Mouse (Mus musculus): ENCODE measurements around the gene Mc1r.

The Mc1r gene

DNA sequence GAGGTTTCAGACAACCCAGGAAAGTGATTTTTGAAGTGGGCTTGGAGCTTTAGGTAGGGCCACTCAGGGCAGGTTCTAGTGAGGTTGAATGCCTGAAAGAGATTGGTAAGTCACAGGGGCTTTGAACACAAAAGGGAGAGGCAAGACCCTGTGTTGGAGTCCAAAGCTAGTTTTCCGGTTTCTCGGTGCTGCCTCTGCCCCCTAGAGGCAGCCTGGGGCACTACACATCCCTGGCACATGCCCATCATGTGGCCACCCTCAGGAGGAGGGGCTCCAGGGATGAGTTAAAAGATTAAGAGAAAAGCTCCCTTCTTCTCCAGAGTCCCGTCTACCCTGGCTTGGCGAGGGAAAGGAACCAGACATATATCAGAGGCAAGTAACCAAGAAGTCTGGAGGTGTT, at the start of gene Mc1r:
Gene Mc1r, plus strand, starts transcription at position 322 of the 400 bp plus-strand sequence.
- DNase-seq (ENCODE audit: low spot score) = peak; percentile 75

DNA sequence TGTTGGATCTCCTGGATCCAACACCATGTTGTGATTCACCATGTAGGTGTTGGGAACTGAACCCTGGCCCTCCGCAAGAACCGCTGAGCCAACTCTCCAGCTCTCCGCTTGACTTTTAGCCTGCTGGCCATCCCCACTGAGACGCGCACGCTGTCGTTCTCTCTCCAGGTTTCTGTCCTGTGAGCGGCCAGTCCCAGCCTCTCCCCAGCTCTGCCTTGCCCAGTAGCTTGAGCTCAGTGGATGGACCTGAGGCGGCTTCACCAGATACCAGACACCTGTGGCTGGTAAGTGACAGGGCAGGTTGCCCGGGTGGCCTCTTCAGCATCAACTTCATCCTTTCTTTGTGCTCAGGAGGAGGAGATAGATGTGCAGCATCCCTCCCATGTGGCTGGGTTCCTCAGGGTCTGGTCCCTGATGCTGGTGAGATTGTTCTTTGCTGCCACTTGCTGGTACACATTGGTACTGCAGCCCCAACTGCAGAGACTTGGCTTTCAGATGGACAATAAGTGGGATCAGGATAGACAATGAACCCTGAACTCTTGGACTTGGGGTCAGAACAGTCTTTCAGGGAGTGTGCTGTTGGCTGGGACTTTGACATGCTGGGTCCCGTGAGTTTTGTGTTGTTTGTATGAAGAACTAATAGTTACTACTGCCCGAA, 45.7 kb upstream of the Mc1r start:
- DNase-seq (ENCODE audit: low spot score) = peak; percentile 91

DNA sequence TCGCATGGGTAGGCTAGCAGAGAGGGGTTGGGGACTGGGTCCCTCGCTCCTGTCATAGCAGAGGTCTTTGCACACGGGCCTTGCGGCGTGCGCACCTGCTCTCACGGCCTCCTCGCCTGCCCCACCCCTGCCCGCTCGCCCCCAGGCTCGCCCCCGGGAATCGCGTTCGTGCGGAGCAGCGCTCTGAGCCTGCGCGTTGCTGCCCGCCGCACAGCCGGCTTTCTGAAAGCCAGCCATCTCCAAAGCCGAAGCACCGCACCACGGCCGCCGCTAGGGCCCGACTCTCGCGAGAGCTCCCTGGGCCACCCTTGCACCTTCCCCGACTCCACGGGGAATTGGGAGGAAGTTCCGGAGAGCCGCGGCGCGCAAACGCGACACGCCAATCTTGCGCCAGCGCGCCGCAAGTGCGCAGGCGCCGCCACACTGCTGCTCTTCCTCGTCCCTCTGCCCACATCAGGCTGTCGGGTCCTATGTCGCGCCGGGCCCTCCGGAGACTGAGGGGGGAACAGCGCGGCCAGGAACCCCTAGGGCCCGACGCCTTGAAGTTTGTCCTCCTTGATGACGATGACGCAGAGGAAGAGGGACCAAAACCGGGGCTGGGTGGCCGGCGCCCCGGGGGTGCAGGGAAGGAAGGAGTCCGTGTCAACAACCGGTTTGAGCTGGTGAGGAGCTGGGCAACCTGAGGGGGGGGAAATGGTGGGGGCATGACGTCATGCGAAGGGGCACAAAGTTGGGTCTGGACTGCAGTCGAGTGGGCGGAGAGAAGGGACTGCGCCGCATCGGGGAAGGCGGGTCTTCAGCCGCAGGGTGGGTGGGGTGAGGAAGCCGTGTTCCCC, 33.3 kb upstream of the Mc1r start, which contains the start of gene Tcf25:
Gene Tcf25, plus strand, starts transcription at position 351 of the 836 bp plus-strand sequence.
- peak; percentile 95 for DNase-seq (ENCODE audit: low spot score)

DNA sequence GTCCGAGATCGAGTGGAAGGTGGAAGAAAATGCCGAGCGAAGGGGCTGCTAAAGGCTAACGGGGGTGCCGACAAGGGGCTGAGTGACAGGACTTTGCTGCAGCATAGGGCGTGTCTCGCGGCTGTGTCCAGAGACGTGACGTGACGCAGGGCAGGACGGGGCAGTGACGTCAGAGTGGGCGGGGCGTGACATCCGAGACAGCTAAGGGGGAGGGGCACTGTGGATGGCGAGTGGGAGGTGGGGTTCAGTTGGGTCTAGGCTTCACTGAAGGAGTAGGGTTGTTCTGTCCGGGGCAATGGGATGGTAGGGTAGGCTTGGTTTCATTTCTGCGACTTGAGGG, 32.7 kb upstream of the Mc1r start:
- DNase-seq (ENCODE audit: low spot score) = peak; percentile 97

DNA sequence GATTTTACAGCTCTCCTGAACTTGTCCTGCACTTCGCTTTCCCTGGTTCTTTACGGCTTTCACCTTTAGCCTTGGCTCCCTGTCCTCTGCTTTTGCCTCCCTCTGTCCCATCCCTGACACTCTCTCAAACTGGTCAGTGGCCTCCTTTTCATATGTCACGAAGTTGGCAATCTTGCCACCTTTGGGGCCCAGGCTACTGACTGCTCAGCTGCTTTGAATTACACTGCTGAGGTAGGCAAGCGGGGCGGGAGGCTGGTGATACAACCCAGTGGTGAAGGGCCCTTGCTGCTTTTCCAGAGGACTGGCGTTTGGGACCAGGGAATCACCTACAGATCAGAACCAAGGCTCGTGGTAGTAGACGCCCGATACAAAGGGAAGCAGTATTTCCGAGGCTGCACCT, 31.2 kb upstream of the Mc1r start:
- no peak for DNase-seq (ENCODE audit: low spot score)

DNA sequence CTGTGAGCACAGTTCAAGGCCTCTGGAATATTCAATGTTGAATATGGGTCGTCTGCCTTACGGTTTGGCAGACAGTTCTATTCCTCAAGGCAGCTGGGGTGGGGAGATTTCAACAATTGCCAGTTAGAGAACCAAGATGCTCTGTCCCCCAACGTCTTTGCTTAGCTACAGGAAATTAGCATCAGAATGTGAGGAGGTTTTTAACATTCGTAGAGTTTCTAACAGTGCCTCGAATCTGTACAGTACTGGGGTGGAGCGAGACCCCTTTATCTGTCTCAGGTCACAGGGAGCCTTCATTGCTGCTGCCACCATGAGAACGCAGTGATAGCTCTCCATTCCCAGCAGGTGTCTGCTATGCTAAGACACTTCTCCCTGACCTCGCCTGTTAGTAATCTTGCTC, 30.8 kb upstream of the Mc1r start:
- DNase-seq (ENCODE audit: low spot score) = no peak

DNA sequence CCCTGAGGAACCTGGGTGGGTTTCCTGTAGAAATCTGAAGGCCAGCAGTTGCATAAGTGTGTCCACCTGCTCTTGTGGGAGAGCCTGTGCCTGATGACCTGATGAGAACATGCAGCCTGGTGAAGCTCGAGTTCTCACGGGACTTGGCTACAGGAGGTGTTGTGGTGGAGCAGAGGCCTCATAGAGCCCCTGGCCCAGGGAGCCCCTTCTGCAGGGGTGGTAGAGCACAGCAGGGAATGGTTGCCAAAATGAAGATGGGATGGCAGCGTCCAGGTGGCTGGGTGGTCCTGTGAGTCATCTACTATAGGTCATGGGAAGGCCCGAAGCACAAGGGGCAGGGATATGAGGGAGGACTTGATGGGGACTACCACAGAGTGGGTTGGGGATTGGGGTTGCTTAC, 25.2 kb upstream of the Mc1r start:
- DNase-seq (ENCODE audit: low spot score) = no peak

DNA sequence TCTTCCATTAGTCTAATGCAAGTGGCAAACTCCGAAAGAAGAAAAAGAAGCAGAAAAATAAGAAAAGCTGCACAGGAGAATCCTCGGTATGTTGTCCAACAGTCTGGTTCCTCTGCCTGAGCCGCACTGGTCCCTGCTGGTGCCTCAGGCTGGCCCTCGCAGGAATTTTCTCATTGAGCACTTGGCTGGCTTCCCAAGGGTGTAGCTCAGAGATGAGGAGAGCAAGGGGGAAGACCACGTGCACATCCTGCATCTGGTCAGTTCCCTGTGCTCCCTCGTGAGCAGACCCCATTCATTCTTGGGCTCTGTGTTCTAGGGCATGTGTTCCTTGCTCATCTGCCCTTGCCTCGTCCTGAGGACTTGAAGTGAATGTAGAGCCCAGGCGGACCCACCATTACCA, 24.4 kb upstream of the Mc1r start:
- no peak for DNase-seq (ENCODE audit: low spot score)

DNA sequence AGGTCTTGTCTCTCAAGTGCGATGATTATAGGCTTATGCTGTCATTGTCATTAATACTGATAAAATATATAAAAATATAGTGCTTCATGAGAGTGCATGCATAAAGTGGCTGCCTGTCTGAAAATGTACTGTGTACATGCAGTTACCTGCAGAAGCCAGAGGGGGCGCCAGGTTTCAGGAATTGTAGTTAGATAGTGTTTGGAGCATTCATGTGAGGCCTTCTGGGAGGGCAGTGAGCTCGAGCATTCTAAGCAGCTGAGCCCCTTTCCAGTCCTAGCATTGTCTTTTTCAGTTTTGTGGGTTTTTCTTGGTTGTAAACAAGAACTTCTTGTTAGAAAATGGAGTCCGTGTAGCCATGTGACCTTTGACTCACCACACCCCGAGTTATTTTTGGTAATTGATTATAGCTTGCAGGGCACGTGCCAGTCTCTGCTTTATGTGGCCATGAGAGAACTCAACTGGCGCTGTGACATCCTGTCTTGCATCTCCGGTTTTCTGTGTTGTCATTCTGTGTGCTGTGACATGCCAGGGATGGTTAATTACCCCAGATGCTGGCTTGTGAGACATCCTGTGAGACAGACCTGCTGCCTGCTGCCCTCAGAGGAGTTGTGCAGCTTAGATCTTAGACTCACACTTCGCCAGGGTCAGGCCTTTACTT, 21.9 kb upstream of the Mc1r start:
- DNase-seq (ENCODE audit: low spot score) = no peak

DNA sequence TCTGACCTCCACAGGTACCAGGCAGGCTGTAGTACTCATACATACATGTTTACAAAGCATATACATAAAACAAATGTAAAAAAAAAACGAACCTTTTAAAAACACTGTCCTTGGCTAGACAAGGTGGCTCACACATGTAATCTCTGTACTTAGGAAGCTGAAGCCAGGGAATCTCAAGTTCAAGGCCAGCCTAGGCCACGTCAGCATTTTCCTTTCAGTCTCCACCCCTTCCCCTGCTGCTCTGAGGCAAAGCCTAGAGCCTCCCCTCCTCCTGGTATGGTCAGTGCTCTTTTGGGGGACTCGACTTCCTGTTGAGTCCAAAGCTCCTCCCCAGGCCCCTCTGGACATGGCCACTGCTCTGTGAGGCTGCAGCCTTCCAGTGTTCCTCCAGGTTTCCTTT, 19.9 kb upstream of the Mc1r start:
- no peak for DNase-seq (ENCODE audit: low spot score)

DNA sequence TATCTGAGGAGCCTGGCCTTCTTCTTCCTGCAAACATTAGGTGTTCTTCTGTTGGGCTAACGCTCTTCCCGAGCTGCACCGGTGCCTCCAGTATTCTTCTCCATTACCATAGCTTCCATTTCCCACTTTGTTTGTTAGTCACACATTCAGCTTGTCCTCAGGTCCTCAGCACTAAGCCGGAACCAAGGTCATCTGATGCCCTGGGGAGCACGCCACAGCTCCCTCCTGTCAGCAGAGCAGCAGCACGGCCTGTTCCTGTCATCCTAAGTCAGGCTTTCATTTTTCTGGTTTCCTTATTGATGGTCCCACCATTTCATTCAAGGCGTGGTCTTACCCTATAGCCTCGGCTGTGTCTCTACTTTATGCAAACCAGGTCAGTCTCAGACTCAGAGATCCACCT, 19.1 kb upstream of the Mc1r start:
- no peak for DNase-seq (ENCODE audit: low spot score)

DNA sequence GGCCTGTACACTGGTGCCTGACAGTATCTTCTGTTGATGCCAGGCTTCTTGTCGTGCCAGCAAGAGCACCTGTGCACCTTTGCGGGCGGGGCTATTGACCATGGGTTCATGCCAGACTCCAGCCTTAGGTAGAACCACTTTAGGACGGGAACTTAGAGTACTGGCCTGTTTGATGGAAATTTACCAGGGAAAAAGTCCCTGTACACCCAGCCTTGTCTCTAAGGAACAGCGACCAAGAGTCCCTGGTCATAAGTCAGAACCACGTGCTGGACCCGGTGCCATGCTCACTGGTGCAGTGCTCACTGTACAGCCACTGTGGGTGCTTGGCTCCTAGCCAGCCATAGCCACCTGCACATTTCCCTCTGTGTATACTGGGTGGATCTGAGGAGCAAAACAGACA, 17.9 kb upstream of the Mc1r start:
- no peak for DNase-seq (ENCODE audit: low spot score)

DNA sequence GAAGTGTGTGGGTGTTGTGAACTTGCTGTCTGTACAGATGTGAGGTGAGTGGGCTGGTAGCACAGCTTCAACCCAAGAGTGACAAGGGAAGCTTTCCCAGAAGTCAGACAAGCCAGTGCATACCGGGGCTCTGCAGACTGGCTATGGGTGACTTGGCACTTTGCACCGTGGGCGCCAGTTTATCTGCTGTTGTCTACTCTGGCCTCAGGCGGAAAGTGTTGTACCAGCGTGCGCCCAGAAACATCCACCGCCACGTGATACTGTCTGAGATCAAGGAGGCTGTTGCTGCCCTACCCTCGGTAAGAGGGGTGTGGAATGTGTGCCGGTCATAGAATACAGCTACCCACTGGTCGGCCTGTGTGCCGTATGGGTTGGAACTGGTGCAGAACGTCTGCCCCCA, 8.6 kb upstream of the Mc1r start:
- no peak for DNase-seq (ENCODE audit: low spot score)

DNA sequence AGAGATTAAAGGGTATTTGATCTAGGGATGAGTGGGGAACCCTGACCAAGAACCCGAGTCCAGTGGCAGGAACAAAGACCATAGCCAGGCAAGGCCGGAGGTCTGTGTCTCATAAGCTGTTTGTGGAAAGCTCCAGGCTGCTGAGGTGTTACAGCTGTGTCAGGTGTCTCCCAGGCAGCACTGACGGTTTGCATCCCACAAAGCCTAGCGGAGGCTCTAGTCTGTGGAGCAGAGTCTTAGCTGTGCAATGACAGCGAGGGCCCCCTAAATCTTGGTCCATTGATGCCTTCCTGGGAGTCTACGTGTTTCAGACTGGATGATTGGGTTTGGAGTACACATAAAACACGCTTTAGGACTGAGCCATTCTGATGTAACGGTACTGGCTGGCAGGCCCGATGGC, 5.0 kb upstream of the Mc1r start:
- DNase-seq (ENCODE audit: low spot score) = no peak

DNA sequence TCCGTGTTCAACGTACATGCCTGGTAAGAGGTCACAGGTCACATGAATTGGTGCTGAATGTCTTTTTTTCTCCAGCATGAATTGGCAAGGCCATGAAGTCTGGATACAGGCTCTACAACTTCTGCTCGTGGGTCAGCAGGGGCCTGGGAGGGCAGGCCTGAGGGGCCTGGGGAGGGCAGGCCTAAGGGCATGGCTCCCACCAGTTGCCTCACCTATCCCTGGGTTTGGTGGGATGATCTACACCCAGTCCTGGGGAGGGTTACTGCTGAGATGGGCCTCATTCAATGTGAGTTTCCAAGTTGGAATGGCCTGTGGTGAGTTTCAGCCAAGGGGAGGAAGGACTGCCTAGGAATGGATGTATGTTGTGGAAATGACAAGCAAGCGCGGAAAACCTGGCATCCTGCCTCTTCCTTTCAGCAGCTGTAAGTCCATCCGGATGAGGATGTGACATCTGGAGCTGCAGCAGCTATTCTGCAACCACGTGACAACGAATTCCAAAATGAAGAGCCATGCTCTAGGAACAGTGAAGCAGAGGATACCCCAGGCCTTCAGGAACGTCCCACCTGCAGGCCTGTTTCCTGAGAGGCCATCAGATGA, 4.1 kb upstream of the Mc1r start:
- DNase-seq (ENCODE audit: low spot score) = no peak

DNA sequence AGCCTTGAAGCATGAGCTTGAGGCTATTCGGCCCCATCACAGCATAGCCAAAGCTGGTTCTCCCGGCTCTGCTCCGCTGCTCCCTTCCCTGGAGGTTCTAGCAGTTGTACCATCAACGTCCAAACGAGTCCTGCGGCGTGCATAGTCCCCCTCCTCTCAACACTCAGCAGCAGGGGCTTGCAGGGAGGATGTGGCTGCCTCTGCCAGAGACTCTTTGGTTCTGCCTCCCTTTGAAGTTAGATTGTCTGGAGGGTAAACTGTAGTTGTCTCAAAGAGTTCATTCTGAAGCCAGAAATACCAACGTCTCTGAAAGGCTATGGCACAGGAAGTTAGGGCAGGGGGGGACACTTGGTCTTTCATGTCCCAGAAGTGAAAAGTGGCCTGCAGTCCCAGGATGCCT, 2.4 kb upstream of the Mc1r start:
- no peak for DNase-seq (ENCODE audit: low spot score)

DNA sequence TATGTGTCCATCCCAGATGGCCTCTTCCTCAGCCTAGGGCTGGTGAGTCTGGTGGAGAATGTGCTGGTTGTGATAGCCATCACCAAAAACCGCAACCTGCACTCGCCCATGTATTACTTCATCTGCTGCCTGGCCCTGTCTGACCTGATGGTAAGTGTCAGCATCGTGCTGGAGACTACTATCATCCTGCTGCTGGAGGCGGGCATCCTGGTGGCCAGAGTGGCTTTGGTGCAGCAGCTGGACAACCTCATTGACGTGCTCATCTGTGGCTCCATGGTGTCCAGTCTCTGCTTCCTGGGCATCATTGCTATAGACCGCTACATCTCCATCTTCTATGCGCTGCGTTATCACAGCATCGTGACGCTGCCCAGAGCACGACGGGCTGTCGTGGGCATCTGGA, 705 bp downstream of the Mc1r start:
- no peak for DNase-seq (ENCODE audit: low spot score)

DNA sequence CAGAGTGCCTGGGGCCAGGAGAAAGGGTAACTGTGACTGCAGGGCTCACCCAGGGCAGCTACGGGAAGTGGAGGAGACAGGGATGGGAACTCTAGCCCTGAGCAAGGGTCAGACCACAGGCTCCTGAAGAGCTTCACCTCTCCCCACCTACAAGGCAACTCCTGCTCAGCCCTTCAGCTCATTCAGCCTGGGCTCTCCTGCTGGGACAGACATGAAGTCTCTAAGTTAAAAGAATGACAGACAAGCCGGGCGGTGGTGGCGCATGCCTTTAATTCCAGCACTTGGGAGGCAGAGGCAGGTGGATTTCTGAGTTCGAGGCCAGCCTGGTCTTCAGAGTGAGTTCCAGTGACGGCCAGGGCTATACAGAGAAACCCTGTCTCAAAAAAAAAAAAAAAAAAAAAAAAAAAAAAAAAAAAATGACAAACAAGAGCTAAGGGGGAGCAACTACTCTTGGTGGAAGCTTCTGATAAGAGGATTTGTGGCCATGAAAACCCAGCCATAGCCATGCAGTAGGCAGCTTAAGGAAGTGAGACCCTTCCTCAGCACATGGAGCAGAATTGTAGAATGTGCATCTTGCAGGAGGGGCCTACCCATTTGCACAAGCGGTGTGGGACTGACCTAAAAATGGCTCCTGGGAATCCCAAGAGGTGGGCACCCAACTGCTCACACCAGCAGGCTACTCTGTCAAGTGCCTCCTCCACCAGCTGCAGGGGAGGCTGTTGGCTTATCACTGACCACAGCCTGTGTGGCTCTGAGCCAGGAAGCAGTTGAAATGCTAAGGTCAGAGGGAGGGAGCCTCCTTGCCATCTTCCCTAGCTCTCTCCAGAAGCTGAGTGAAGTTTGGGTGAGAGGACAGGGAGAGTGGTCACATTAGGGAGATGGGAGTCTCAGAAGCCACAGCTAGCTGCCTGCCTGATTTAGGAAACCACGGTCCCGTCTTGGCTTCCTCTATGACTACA, 2.0 kb downstream of the Mc1r start:
- DNase-seq (ENCODE audit: low spot score) = no peak

DNA sequence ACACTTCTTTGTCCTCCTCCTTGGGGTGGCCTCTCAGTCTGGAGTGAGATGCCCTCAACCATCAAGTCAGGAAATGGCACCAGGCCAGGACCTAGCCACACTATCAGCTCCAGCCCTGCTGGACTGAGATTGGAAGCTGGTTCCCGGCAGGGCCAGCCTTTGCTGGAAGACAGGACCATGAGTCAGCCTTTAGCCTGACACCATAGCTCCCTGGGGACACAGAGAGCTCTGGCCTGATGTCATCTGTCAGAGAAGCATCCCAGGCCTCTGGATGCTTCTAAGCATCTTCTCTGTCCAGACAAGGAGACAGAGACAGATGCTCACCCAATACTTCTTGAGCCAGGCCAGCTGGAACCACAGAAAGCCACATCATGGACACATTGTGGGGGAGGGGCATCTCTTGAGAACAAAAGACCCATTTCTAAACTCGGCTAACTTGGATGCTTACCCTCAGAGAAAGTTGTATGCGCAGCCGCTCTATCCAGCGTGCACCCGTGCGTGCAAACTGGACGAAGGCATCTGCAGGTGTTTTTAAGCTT, 3.2 kb downstream of the Mc1r start:
- peak; percentile 46 for DNase-seq (ENCODE audit: low spot score)

DNA sequence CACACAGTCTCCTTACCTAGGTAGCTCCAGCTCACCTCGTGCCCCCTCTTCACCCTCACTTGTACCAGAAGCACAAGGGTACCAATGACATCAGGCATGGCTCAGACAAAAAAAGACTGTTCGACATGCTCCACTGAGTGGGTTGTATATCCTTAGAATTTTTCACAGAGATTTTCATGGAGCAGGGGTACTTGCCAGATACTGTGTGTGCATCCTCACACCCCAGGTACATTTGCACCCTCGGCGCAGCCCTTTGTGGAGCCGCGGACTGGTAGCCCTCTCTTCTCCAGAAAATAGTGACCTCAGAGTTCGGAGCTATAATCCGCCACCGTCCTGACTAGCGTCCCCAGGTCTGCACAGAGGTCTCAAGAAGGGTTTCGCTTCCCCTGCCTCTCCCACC, 3.9 kb downstream of the Mc1r start:
- no peak for DNase-seq (ENCODE audit: low spot score)

DNA sequence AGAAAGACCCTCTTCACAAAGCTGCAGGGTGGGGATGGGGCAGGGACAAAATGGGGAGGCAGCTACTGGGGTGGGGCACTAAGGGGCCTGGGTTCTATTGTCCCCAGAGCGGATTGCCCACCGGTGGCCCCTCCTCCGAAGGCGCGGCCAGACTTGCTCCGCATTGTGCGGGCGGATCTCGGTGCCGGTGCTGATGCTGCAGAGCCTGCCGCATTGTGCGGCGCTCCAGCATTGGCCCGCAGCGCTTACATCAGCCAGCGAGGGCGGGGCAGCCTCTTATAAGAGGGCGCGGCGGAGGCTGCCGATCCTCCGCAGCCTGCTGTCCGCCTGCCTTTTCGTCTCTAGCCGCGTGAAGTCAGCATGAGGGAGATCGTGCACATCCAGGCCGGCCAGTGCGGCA, 4.3 kb downstream of the Mc1r start, which contains the start of gene Tubb3:
Gene Tubb3, plus strand, starts transcription at position 179 of the 400 bp plus-strand sequence.
- peak; percentile 92 for DNase-seq (ENCODE audit: low spot score)
